Mouse (Mus musculus): ENCODE results near the gene Cyp3a57. TPM values are rescaled to one million over a fixed set of nuclear protein-coding genes. Genes with fewer than 3 reads are reported as not detected.
"Not testable (repeated sequence)": the region's sequence is repeated elsewhere in the genome, so short reads cannot be mapped to it uniquely, and the experiment has no call there.

Cyp3a57 gene
- polyA plus RNA-seq (2015; fragmentation: Nextera tagmentation; extraction: Ambion mirVana), result not detected in 2 replicates

- no peak within 1 kb of the TSS for H3K9ac ChIP-seq
- ATAC-seq (ENCODE audit: low FRiP score, low read depth), result no peak
- no peaks in the 10 kb centered on the region for H3K36me3 ChIP-seq
- H3K4me3 ChIP-seq, result no peak within 1 kb of the TSS
- H3K27ac ChIP-seq (replicated peaks), result no peak within 1 kb of the TSS
- H3K4me2 ChIP-seq, result no peak within 1 kb of the TSS
- H3K27me3 ChIP-seq, result no peaks in the 10 kb centered on the region
- H3K4me1 ChIP-seq (replicated peaks), result no peaks in the 10 kb centered on the region
- H3K9me3 ChIP-seq, result no peaks in the 10 kb centered on the region; the same call in 1 of the 2 replicates
- 100% methylated on average over 1 of the region's 1 CpGs for WGBS
Observed at GRCm38 (mm10) chr5:145344941-145345340, at the start of gene Cyp3a57. Gene Cyp3a57 (plus strand): TSS chr5:145345279.

DNA sequence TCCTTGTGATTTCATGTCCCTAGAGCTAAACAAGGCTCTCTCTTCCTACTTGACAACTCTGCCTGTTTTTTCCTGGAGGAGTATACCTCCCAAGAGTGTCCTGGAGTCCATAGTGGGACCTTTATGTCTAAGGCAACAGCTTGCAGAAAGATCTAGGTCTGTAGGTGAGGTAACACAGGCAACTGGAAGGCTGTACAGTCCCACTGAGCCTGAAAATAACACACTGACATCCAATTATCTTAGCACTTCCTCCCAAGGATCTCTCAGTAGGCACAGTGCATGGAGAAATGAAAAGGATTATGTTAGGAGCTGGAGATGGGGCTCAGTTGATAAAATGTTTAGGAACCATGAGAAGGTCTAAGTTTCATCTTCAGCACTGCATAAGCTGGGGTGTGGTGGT, 44.6 kb upstream of the Cyp3a57 start:
- Histone ChIP-seq H3K36me3 (no peaks in the 10 kb centered on the region; the same call in 1 of the 2 replicates), H3K27me3 (no peaks in the 10 kb centered on the region), H3K27ac (replicated peaks) (no peak overlapping the region), H3K4me1 (replicated peaks) (no peaks in the 10 kb centered on the region), H3K4me3 (no peak overlapping the region), H3K9me3 (no peaks in the 10 kb centered on the region), H3K4me2 (no peak overlapping the region), H3K9ac (no peak overlapping the region)
- ATAC-seq (ENCODE audit: low FRiP score, low read depth), result no peak

- not testable (repeated sequence) for H3K36me3 ChIP-seq; ATAC-seq (ENCODE audit: low FRiP score, low read depth); H3K9me3 ChIP-seq; H3K4me2 ChIP-seq; H3K27me3 ChIP-seq; H3K9ac ChIP-seq; H3K27ac ChIP-seq (replicated peaks); H3K4me3 ChIP-seq; H3K4me1 ChIP-seq (replicated peaks)
- 66% methylated on average over 4 of the region's 4 CpGs for WGBS
Observed at GRCm38 (mm10) chr5:145301796-145302195, 43.3 kb upstream of the Cyp3a57 start.

DNA sequence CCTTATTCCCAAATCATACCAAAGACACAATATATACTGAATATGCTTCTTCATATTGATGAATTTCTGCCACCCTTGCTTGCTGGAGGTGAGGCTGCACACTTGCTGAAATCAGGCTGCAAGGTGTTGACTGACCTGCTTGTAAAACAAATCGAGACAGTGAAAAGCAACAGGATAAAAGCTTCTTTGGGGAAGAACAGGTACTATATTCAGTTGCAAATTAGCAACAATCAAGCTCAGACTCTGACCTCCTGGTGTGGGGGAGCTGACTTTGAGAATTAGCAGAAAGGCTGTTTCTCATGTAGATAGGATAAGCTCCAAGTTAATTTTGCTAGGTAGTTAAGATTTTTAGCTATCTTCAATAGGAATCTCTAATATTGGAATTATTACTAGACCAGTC, 42.7 kb upstream of the Cyp3a57 start:
- Histone ChIP-seq H3K27ac (replicated peaks) (no peak overlapping the region), H3K9ac (no peak overlapping the region), H3K9me3 (no peaks in the 10 kb centered on the region), H3K4me2 (no peak overlapping the region), H3K27me3 (no peaks in the 10 kb centered on the region), H3K4me1 (replicated peaks) (no peaks in the 10 kb centered on the region), H3K4me3 (no peak overlapping the region), H3K36me3 (no peaks in the 10 kb centered on the region)
- ATAC-seq (ENCODE audit: low FRiP score, low read depth), result no peak
- WGBS, result 70% methylated on average over 1 of the region's 1 CpGs

GRCm38 (mm10) chr5:145306953-145307352, 38.1 kb upstream of the Cyp3a57 start:
- H3K4me1 ChIP-seq (replicated peaks); H3K27ac ChIP-seq (replicated peaks); ATAC-seq (ENCODE audit: low FRiP score, low read depth); H3K4me3 ChIP-seq; H3K36me3 ChIP-seq; H3K27me3 ChIP-seq; H3K9ac ChIP-seq; H3K9me3 ChIP-seq; H3K4me2 ChIP-seq: not testable (repeated sequence)
- WGBS, result 92% methylated on average over 4 of the region's 4 CpGs

GRCm38 (mm10) chr5:145307811-145308210, 37.3 kb upstream of the Cyp3a57 start:
- not testable (repeated sequence) for H3K4me3 ChIP-seq

GRCm38 (mm10) chr5:145313845-145314244, 31.2 kb upstream of the Cyp3a57 start:
- no peaks in the 10 kb centered on the region for H3K36me3 ChIP-seq
- H3K9me3 ChIP-seq, result no peaks in the 10 kb centered on the region
- no peak overlapping the region for H3K27ac ChIP-seq (replicated peaks)
- H3K9ac ChIP-seq, result no peak overlapping the region
- H3K4me3 ChIP-seq, result no peak overlapping the region
- H3K4me1 ChIP-seq (replicated peaks), result no peaks in the 10 kb centered on the region
- no peaks in the 10 kb centered on the region for H3K27me3 ChIP-seq
- H3K4me2 ChIP-seq, result no peak overlapping the region
- no peak for ATAC-seq (ENCODE audit: low FRiP score, low read depth)

More at GRCm38 (mm10) chr5:145307811-145308210, 37.3 kb upstream of the Cyp3a57 start:
- H3K9ac ChIP-seq; H3K27ac ChIP-seq (replicated peaks); H3K4me1 ChIP-seq (replicated peaks); H3K9me3 ChIP-seq; ATAC-seq (ENCODE audit: low FRiP score, low read depth); H3K36me3 ChIP-seq; H3K27me3 ChIP-seq; H3K4me2 ChIP-seq: not testable (repeated sequence)
- 76% methylated on average over 3 of the region's 3 CpGs for WGBS

- ATAC-seq (ENCODE audit: low FRiP score, low read depth), result no peak
- H3K27me3 ChIP-seq, result no peaks in the 10 kb centered on the region
- 88% methylated on average over 1 of the region's 1 CpGs for WGBS
- peaks cover 2% of the 10 kb centered on the region; the same call in 1 of the 2 replicates for H3K9me3 ChIP-seq
- H3K27ac ChIP-seq (replicated peaks), result no peak overlapping the region
- H3K4me2 ChIP-seq, result no peak overlapping the region
- H3K9ac ChIP-seq, result no peak overlapping the region
- H3K4me1 ChIP-seq (replicated peaks), result no peaks in the 10 kb centered on the region
- no peaks in the 10 kb centered on the region for H3K36me3 ChIP-seq
- no peak overlapping the region for H3K4me3 ChIP-seq
Observed at GRCm38 (mm10) chr5:145317141-145317540, 27.9 kb upstream of the Cyp3a57 start.

- not testable (repeated sequence) for H3K36me3 ChIP-seq; H3K4me2 ChIP-seq; H3K4me3 ChIP-seq; H3K27ac ChIP-seq (replicated peaks); H3K9me3 ChIP-seq; H3K27me3 ChIP-seq; H3K9ac ChIP-seq; ATAC-seq (ENCODE audit: low FRiP score, low read depth); H3K4me1 ChIP-seq (replicated peaks)
Observed at GRCm38 (mm10) chr5:145338756-145339155, 6.3 kb upstream of the Cyp3a57 start.

DNA sequence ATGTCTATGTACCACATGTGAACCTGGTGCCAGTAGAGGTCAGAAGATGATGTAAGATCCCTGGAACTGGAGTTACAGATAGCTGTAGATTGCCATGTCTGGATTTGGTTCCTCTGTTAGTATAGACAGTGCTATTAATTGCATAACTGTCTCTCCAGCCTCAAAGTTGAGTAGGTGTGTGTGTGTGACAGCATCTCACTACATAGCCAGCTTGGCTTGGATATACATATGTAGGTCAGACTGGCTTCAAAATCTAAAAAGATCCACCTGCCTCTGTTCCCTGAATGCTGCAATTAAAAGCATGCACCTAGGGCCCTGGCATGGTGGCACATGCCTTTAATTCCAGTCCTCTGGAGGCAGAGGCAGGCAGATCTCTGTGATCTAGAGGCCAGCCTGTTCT, 4.6 kb downstream of the Cyp3a57 start:
- ATAC-seq (ENCODE audit: low FRiP score, low read depth), result no peak
- Histone ChIP-seq H3K27ac (replicated peaks) (no peak overlapping the region), H3K36me3 (no peaks in the 10 kb centered on the region), H3K4me1 (replicated peaks) (no peaks in the 10 kb centered on the region), H3K4me3 (no peak overlapping the region), H3K4me2 (no peak overlapping the region), H3K9ac (no peak overlapping the region), H3K9me3 (no peaks in the 10 kb centered on the region; the same call in 1 of the 2 replicates), H3K27me3 (no peaks in the 10 kb centered on the region)

DNA sequence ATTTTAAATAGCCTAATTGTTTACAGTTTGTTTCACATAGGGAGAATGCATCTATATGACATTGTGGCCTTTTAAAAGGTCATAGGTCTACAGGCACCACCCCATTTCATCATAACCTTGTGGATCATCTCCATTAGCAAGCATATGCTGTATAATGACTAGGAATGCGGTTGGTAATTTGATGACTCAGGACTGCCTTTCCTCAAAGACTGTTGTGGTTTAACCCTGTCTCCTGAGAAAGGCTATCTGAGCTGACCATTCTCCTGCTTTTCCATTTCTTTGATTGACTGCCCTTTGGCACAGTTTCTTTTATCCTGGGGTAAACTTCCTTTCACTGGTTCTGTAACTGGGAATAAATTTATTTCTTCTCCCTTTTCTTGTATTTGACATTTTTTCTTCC, 8.0 kb downstream of the Cyp3a57 start:
- Histone ChIP-seq H3K36me3 (no peaks in the 10 kb centered on the region), H3K9ac (no peak overlapping the region), H3K4me2 (no peak overlapping the region), H3K27me3 (no peaks in the 10 kb centered on the region), H3K4me3 (no peak overlapping the region), H3K9me3 (no peaks in the 10 kb centered on the region), H3K4me1 (replicated peaks) (no peaks in the 10 kb centered on the region), H3K27ac (replicated peaks) (no peak overlapping the region)
- WGBS, result 86% methylated on average over 1 of the region's 1 CpGs
- ATAC-seq (ENCODE audit: low FRiP score, low read depth), result no peak

DNA sequence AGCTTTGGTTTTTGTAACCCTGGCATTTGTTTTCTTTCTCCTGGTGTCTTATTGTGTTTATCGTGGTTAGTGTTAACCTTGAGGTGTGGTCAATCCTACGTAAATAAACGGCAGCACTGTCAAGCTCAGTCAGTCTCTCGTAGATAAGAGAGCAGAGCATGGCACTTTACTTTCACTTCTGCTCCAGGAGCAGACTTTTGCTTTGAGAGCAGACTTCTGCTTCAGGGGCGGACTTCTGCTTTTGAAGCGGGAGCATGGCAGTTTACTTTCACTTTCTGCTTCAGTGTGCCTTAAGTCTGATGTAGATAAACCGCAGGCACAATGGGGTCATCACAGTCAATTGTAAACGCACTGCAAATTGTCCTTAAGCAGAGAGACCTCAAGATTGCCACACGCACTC, 70.3 kb downstream of the Cyp3a57 start:
- H3K27me3 ChIP-seq; H3K36me3 ChIP-seq; H3K4me2 ChIP-seq; ATAC-seq (ENCODE audit: low FRiP score, low read depth); H3K4me3 ChIP-seq; H3K9ac ChIP-seq; H3K4me1 ChIP-seq (replicated peaks); H3K27ac ChIP-seq (replicated peaks): not testable (repeated sequence)
- peaks cover 22% of the 10 kb centered on the region; the same call in 1 of the 2 replicates for H3K9me3 ChIP-seq
- 88% methylated on average over 9 of the region's 9 CpGs for WGBS

DNA sequence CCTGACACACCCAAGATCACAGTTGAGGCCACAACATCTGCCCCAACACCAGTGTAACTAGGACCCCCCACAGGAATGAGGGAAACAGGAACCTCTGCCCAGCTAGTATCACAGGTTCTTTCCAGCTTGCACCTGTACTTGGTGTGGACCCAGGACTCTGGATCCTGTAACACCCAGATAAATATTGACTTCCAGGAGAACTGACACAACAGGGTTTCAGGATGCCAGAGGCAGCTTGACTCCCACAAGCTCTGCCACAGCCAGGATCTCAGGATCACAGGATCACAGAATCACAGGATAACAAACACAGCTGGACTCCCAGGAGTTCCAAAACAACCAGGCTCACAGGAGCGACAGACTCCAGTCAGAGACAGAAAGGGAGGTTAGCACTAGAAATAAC, 77.2 kb downstream of the Cyp3a57 start:
- 0 out of 2 replicates have a peak, but pooled peaks cover 8% of the 10 kb centered on the region for H3K9me3 ChIP-seq
- no peaks in the 10 kb centered on the region for H3K27me3 ChIP-seq
- no peaks in the 10 kb centered on the region for H3K4me1 ChIP-seq (replicated peaks)
- H3K9ac ChIP-seq, result no peak overlapping the region
- H3K4me2 ChIP-seq, result no peak overlapping the region
- no peaks in the 10 kb centered on the region for H3K36me3 ChIP-seq
- 73% methylated on average over 1 of the region's 1 CpGs for WGBS
- H3K4me3 ChIP-seq, result no peak overlapping the region
- no peak overlapping the region for H3K27ac ChIP-seq (replicated peaks)
- ATAC-seq (ENCODE audit: low FRiP score, low read depth), result no peak

All from hindbrain, embryonic 15.5 days (tissue).